Mouse (Mus musculus) testis, adult 2 months (tissue): ENCODE data around the gene Adam33. TPM values are rescaled to one million over a fixed set of nuclear protein-coding genes. Genes with fewer than 3 reads are reported as not detected.
"Not testable (repeated sequence)": the region's sequence is repeated elsewhere in the genome, so short reads cannot be mapped to it uniquely, and the experiment has no call there.

Source experiments
- H3K27ac ChIP-seq: fragments of 200-500 bp; 2 replicates; pipeline ENCODE4 v1.5.1; 2012; ENCODE audit warnings: low read depth, low read length; ENCODE audit not compliant: control insufficient read depth, insufficient read depth
- H3K27me3 ChIP-seq: fragments of 200-500 bp; 2 replicates; pipeline ENCODE4 v1.6.1; 2012; ENCODE audit warnings: mild to moderate bottlenecking, low read length, moderate library complexity; ENCODE audit not compliant: control insufficient read depth, insufficient read depth
- H3K36me3 ChIP-seq: fragments of 200-500 bp; 2 replicates; pipeline ENCODE4 v1.6.1; 2012; ENCODE audit warnings: mild to moderate bottlenecking, low read length; ENCODE audit not compliant: control insufficient read depth, insufficient read depth
- H3K4me1 ChIP-seq: fragments of 200-500 bp; 2 replicates; pipeline ENCODE4 v1.6.1; 2012; ENCODE audit warnings: low read length; ENCODE audit not compliant: control insufficient read depth, insufficient read depth
- H3K4me3 ChIP-seq: fragments of 200-500 bp; 2 replicates; pipeline ENCODE4 v1.5.1; 2012; ENCODE audit warnings: low read depth, mild to moderate bottlenecking, low read length, moderate library complexity, mixed read lengths; ENCODE audit not compliant: control insufficient read depth
- CTCF ChIP-seq: fragments of 200-500 bp; IDR thresholded peaks from 2 replicates; pipeline ENCODE4 v1.5.1; 2012; ENCODE audit warnings: low read depth, mild to moderate bottlenecking, inconsistent platforms, low read length, moderate library complexity; ENCODE audit not compliant: control insufficient read depth, insufficient read depth, insufficient replicate concordance
- POLR2A ChIP-seq: fragments of 200-500 bp; IDR thresholded peaks from 2 replicates; pipeline ENCODE4 v1.6.1; 2012; ENCODE audit warnings: low read depth, mild to moderate bottlenecking, inconsistent platforms, low read length, moderate library complexity; ENCODE audit not compliant: control insufficient read depth
- polyA plus RNA-seq: library from polyadenylated mRNA; depleted of rRNA; stranded (reverse); fragments of >200 nt; gene quantifications from 2 replicates; pipeline ENCODE4 v1.2.3, GENCODE M21; 2012; rRNA removed

Gene Adam33
- polyA plus RNA-seq, result 2.8 and 3.1 TPM in 2 replicates

GRCm38 (mm10) chr2:131063404-131063864, at the start of gene Adam33:
Gene Adam33 (minus strand): TSS chr2:131063814.
- Histone ChIP-seq H3K27me3 (no peaks in the 10 kb centered on the region), H3K4me1 (peaks cover 5% of the 10 kb centered on the region; the same call in 1 of the 2 replicates), H3K36me3 (no peaks in the 10 kb centered on the region), H3K4me3 (no peak within 1 kb of the TSS), H3K27ac (no peak within 1 kb of the TSS)
- no peak for TF ChIP-seq POLR2A

- no peaks in the 10 kb centered on the region for H3K36me3 ChIP-seq
- TF ChIP-seq POLR2A (no peak), CTCF (no peak)
- no peaks in the 10 kb centered on the region for H3K27me3 ChIP-seq
- H3K4me1 ChIP-seq, result no peaks in the 10 kb centered on the region
- H3K4me3 ChIP-seq, result no peak overlapping the region
- H3K27ac ChIP-seq, result no peak overlapping the region
Measured at GRCm38 (mm10) chr2:131105989-131106388, 42.4 kb upstream of the Adam33 start.

GRCm38 (mm10) chr2:131105061-131105460, 41.4 kb upstream of the Adam33 start:
- H3K27me3 ChIP-seq, H3K4me1 ChIP-seq, H3K36me3 ChIP-seq, H3K27ac ChIP-seq: not testable (repeated sequence)
- H3K4me3 ChIP-seq, result peak overlapping the region; percentile 57

- no peak overlapping the region for H3K27ac ChIP-seq
- peak overlapping the region; percentile 80 for H3K4me3 ChIP-seq
- no peaks in the 10 kb centered on the region for H3K27me3 ChIP-seq
- no peak for TF ChIP-seq CTCF
- no peak for TF ChIP-seq POLR2A
- H3K36me3 ChIP-seq, result no peaks in the 10 kb centered on the region
- H3K4me1 ChIP-seq, result no peaks in the 10 kb centered on the region
Measured at GRCm38 (mm10) chr2:131104021-131104420, 40.4 kb upstream of the Adam33 start.

GRCm38 (mm10) chr2:131101530-131101929, 37.9 kb upstream of the Adam33 start:
- Histone ChIP-seq H3K4me3 (no peak overlapping the region; the same call in 1 of the 2 replicates), H3K4me1 (no peaks in the 10 kb centered on the region), H3K36me3 (no peaks in the 10 kb centered on the region), H3K27ac (no peak overlapping the region), H3K27me3 (no peaks in the 10 kb centered on the region)
- TF ChIP-seq CTCF, result no peak
- no peak for TF ChIP-seq POLR2A

DNA sequence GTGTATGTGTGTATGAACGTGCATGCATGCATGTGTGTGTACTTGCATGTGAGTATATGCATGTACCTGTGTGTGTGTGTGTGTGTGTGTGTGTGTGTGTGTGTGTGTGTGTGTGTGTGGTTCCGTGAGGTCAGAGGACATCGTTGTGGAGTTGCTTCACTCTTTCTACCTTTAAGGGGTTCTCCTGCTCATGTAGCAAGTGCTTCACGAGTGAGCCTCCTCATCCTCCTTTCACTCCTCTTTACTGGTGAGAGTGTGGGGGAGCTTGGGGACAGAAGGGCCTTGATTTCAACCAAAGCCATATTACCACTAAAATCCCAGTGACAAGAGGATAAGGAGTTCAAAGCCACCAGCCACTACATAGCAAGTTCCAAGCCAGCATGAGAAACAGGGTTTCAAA, 33.5 kb upstream of the Adam33 start:
- no peaks in the 10 kb centered on the region for H3K36me3 ChIP-seq
- TF ChIP-seq CTCF (no peak), POLR2A (no peak)
- no peaks in the 10 kb centered on the region for H3K27me3 ChIP-seq
- H3K27ac ChIP-seq, result peak overlapping the region; percentile 37; the same call in 1 of the 2 replicates
- H3K4me1 ChIP-seq, result no peaks in the 10 kb centered on the region
- no peak overlapping the region for H3K4me3 ChIP-seq

- H3K36me3 ChIP-seq, result no peaks in the 10 kb centered on the region
- TF ChIP-seq CTCF, result no peak
- no peak for TF ChIP-seq POLR2A
- H3K27me3 ChIP-seq, result no peaks in the 10 kb centered on the region
- H3K4me3 ChIP-seq, result no peak overlapping the region
- no peaks in the 10 kb centered on the region for H3K4me1 ChIP-seq
- peak overlapping the region; percentile 35; the same call in 1 of the 2 replicates for H3K27ac ChIP-seq
Measured at GRCm38 (mm10) chr2:131096101-131096795, 32.6 kb upstream of the Adam33 start.

GRCm38 (mm10) chr2:131094823-131095222, 31.2 kb upstream of the Adam33 start:
- H3K36me3 ChIP-seq, result no peaks in the 10 kb centered on the region
- H3K4me3 ChIP-seq, result no peak overlapping the region
- H3K27me3 ChIP-seq, result no peaks in the 10 kb centered on the region
- H3K4me1 ChIP-seq, result no peaks in the 10 kb centered on the region
- TF ChIP-seq CTCF, result peak; percentile 88
- TF ChIP-seq POLR2A, result no peak
- no peak overlapping the region for H3K27ac ChIP-seq
